Mouse (Mus musculus) cerebellum, adult 2 months (tissue): ENCODE data around the gene Nrg3.
"Not testable (repeated sequence)": the region's sequence is repeated elsewhere in the genome, so short reads cannot be mapped to it uniquely, and the experiment has no call there.

ENCODE experiments used
- CTCF ChIP-seq: fragments of 200-500 bp; IDR thresholded peaks from 2 replicates; pipeline ENCODE4 v1.5.1; 2011; ENCODE audit warnings: low read depth, mild to moderate bottlenecking, control low read depth, low read length, moderate library complexity, borderline replicate concordance; ENCODE audit not compliant: insufficient read depth
- POLR2A ChIP-seq: fragments of 200-500 bp; IDR thresholded peaks from 2 replicates; pipeline ENCODE4 v1.6.1; 2011; ENCODE audit warnings: low read length, control low read depth, borderline replicate concordance; ENCODE audit not compliant: insufficient read depth

- not testable (repeated sequence) for TF ChIP-seq CTCF, POLR2A
These were observed 356.2 kb downstream of the Nrg3 start for GRCm38 (mm10) chr14:39116522-39117231.
